Mouse (Mus musculus): Measurements from ENCODE around the gene Spns3.

Spns3 gene

GRCm38 (mm10) chr11:72452140-72452665, 98.1 kb downstream of the Spns3 start:
- DNase-seq (ENCODE audit: low spot score in 2 of 2), result no peak

GRCm38 (mm10) chr11:72447475-72447874, 102.8 kb downstream of the Spns3 start:
- DNase-seq (ENCODE audit: low spot score in 2 of 2), result no peak

GRCm38 (mm10) chr11:72446311-72447105, 103.8 kb downstream of the Spns3 start:
- no peak for DNase-seq (ENCODE audit: low spot score in 2 of 2)

Measured in urinary bladder, postnatal 4 days (tissue).